Mouse (Mus musculus) left cerebral cortex, adult 18-20 months (tissue): Measurements from ENCODE around the gene Lrp6. TPM values are rescaled to one million over a fixed set of nuclear protein-coding genes. Genes with fewer than 3 reads are reported as not detected.

Experiments
- DNase-seq, 2 experiments: peaks; one replicate each; pipeline ENCODE4 v3.0.0; 2021 to 2022; ENCODE audit warnings: low spot score in 2 of 2, mixed read lengths in 1 of 2
- total RNA-seq, 2 experiments: library from RNA; stranded (reverse); gene quantifications; 2 replicates each; pipeline ENCODE4 v1.2.3; 2021

Gene Lrp6
- total RNA-seq, 2 experiments from 2014 or later: 45.9 to 47.3 TPM

DNA sequence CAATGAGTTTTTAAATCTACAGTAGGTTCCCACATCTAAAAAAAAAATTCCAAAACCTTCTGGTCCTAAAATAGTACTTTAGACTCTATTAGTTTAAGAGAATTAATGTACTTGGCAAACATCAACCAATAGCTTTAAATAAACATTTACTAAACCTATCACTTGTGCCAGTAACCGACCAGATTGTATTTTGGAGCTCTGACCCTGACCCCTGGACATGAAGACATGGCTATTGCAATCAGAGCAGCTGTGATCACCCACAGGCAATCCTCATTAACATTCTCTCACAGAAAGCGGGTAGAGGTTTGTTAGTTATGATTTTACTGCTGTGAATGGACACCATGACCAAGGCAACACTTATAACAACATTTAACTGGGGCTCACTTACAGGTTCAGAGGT is 67.7 kb downstream of the Lrp6 start:
- DNase-seq: no peak

DNA sequence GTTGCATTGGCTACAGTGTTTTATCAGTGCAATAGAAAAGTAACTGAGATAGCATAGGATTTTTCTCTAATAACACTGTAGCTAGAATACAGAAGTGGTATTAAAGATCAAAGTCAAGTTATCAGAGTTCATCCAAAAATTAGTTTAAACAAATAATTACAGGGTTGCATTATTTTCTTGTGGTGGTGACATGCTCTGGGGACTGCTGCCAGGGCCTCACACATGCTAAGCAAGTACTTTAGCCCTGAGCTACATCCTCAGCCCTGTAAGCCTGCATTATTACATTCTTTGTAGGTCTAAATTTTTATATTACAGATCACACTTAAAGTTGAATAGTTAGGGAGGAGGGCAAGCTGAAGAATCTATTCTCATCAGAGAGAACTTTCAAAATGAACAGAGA is 68.2 kb downstream of the Lrp6 start:
- DNase-seq: no peak

DNA sequence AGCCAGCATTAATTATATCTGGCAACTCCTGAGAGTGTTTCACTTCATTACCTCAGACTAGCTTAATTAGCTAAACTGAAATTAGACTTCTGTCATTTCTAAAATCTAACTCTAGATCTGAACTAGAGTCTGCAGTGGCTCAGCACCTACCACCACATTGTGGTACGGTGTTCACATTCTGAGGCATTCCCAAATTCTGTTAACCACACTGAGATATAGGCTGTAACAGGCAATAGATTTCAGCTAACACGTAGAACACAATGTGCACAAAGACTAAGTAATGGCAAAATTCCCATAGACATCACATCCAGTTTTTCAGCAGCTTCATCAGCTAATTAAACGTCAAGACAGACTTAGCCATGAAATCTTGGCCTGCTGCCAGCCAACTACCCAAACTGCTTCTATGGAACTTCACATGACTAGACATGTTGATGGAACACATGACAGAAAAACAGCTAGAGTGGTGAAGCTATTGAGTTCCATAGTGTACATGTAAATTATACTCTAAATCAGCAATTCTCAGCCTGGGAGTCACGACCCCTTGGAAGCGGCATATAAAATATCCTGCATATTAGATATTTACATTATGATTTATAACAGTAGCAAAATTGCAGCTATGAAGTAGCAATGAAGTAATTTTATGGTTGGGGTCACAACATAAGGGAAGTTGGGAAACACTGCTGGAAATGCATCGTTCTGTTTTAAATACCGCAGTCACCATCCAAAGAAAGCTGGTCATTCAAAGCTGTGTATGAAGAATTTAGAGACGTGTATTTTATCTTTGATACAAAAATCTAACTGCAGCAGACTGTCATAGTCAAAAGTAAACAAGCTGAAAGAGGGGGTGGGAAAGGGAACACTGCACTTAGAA is 71.7 kb downstream of the Lrp6 start:
- DNase-seq: no peak

DNA sequence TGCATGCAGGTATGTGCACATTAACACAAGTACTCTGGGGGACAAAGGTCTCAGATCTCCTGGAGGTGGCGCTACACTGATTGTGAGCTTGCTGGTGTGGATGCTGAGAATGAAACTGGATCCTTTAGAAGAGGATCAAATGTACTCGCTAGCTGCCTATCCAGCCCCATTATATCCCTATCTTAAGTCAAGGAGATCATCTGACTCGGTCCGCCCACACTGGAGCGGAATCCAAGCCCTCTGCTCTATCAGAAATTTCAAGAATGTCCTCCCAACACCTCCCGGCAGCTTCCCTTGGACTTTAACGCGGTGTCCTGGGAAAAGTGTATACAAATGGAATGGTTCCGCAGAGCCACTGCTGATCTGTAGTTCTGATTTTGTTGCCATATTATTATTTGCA is 77.1 kb downstream of the Lrp6 start:
- DNase-seq: no peak

DNA sequence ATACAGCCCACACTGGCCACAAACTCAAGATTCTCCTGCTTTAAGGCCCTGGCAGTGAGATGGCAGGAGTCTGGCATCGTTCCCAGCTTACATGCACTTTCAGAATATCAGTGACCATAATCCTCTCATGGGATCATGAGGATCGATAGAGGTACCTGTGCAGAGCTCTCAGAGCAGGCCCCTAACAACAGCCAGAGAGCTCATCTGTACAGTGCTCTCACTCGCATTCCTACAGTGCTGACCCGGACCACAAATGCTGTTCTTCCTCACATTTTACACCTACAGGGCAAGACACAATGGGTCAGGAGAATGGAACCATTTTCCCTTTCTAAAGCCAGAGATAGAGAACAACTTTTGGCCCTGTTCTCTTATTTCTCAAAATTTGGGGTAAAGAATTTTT is 77.6 kb downstream of the Lrp6 start:
- no peak for DNase-seq

DNA sequence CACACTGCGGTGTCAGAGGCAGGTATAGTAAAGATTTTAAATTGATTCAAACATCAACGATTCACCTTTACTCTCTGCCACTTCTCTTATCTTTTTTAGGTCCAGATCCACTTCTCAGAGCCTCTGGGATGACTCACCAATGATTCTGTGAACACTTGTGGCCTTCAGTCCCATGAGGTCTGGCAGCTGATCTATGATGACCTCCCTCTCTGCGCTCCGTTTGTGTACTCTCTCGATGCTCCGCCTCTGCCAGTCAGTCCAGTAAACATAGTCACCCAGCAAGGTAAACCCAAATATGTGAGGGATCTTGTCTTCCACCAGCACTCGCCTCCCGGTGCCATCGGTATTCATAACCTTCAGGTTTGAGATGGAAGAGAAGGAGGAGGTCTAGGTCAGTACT is 80.4 kb downstream of the Lrp6 start:
- DNase-seq: no peak

DNA sequence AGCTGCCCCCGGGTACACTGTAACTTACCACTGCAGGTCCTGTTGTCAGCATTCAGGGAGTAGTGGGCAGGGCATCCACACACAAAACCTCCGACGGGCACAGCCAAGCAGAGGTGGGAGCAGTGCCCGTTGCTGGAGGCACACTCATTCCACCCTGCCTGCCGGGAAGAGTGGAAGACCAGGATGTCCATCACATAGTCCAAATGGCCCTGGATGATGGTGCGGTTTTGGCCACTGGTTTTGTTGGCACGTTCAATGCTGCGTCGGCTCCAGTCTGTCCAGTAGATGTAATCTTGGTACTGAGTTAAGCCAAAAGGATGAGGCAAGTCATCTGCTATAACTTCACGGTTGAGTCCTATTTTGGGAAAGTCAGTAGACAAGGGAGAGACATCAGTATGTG is 87.3 kb downstream of the Lrp6 start:
- DNase-seq: no peak

DNA sequence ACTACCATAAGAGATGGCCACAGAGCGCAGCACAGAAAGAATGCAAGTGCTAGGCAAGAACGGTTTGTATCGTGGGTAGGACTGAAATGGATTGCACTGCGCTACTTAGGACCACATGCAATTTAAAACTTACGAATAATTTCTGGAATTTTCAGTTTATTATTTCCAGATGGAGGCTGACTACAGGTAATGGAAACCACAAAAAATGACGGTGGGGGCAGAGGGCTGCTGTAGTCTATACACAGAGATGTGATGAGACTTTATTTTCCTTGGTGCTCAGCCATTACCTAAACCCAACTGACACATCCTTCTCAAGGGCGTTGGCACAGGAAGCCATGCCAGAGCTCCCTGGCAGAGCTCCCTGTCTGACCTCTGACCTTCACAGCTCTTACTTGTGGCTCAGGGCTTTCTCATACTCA is 93.6 kb downstream of the Lrp6 start:
- DNase-seq: no peak

DNA sequence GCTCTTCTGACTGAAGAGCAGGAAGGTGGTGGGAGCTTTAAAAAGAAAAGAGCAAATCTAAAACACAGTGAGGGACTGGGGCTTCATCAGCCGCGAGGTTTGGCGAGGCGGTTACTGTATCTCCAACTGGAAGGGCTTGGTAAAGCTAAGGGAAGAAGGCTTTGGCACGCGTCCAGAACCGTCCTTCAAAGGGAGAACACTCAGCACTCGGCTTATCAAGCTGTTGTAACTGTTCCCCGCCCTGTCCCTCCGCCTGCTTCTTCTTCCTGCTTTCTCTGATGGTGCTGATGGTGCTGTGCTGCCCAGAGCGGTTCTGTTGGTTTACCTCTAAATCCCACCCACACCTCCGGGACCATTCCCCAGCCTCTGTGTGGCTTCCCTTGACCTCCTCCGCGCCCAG is 95.9 kb downstream of the Lrp6 start:
- peak; percentile 41 to 45 for DNase-seq

DNA sequence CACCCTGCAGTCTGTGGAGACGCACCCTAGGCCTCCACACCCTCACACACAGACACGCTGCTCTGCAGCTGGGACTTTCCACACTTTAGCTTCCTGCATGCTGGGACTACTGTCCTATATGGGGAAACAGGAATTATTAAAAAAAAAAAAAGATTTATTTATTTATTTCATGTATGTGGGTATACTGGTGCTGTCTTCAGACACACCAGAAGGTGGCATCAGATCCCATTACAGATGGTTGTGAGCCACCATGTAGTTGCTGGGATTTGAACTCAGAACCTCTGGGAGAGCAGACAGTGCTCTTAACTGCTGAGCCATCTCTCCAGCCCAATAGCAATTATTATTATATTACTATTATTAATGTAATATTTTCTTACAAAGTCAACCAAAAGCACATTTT is 97.5 kb downstream of the Lrp6 start:
- DNase-seq: no peak

DNA sequence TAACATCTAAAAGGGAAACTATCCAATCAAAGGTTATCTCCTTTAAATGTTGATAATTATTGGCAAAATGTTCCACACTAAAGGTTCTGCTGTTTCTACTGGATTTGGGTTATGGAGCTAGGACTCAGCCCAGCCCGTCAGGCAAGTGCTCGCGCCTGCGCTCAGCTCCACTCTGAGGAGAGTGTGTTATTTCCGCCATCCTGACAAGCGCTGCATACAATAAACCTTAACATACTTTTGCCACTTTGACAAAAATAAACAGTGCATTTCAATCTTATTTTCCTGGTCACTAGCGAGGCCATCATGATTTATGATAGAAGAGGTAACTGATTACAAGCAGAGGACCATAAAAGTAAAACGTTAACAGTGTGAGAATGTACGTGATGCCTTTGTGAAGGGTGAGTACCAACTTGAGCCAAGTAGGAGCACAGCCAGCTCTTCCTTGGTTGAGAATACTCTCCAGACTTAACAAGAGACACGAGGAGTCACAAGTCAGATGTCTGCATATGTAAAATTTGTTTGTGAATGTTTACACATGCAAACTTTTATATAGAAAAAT is 100.0 kb downstream of the Lrp6 start:
- no peak for DNase-seq

DNA sequence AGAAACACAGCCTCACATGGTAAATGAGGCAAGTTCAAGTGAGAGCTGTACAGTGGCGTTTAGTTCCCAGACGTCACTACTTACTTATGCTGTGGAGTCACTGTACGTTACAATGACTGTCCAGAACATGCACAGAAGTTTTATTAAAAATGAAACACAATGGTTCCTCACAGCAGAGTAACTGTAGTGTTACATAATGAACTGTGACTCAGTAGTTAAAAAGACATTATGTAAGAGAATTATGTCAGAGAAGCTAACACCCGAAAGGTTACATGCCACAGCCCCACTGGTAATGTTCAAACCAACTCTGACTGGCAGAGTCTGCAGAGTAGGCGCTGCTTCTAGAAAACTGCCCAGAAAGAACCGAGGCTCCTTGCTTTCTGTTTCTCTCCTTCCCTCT is 105.6 kb downstream of the Lrp6 start:
- DNase-seq: no peak

DNA sequence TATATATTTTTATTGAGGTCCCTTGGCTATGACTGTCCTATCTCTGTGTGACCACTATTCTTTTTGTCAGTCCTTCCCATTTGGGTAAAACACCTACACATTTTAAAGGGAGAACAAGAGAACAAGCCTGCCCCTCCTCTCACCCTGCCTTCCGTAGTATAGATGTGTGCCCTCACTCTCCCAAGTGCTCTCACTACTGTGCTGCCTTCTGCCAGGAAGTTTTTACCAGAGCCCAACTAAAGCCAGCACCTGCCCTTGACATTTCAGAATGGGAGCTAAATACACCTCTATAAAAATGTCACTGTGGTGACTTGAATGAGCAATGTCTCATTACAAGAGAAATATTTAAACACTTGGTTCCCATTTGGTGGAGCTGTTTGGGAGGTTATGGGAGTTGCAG is 108.4 kb downstream of the Lrp6 start:
- DNase-seq: no peak

DNA sequence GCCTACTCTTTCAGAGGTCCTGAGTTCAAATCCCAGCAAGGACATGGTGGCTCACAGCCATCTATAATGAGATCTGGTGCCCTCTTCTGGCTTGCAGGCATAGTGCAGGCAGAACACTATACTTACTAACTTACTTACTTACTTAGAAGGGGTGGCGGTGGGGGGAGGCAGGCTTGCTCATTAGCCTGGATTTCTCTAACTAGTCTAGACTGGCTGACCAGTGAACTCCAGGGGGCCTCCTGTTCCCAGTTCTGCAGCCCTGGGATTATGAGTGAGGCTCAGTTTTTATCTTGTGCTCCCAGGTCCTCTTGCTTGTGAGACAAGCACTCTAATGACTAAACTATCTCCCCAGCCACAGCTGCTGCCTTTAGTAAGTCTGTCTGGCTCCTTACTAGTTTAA is 112.7 kb downstream of the Lrp6 start:
- DNase-seq: no peak

DNA sequence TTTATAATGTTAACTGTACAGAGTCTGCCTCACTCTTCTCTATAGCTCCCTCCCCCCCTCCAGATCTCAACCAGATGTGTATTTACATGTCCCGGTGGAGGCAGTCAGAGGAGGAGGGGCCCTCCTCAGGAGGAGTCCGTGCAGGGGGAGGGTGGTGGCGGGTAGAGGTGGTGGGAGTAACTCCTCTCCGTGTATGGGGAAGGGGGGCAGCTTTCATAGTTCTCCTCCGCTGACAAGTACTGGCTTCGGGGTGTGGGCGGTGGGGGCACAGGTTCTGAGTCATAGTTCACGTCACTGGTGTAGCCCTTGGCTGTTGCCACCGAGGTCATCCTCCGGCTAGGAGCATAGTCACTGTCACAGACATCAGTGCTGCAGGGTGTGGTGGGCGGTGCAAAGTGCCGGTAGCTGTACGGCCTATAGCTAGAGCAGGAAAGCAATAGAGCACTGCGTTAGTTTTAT is 116.1 kb downstream of the Lrp6 start:
- DNase-seq: peak; percentile 22 to 50

DNA sequence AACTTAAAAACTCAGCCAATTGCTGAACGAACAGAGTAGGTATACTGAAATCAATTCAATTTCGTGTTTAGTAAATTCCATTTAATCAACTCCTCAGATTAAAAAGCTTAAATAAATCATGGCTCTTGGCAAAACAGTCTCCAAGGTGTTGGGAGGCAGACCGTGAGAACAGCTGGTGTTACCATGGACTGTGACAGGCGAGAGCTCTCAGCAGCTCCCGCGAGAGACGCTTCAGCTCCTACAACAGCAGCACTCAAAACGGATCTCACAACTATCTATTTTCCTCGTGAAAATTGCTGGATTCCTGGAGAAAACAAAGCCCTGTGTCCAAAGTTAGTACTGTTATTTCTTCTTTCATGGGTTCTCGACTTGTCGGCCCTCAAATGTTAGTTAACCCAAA is 116.8 kb downstream of the Lrp6 start:
- peak; percentile 21 to 31 for DNase-seq

DNA sequence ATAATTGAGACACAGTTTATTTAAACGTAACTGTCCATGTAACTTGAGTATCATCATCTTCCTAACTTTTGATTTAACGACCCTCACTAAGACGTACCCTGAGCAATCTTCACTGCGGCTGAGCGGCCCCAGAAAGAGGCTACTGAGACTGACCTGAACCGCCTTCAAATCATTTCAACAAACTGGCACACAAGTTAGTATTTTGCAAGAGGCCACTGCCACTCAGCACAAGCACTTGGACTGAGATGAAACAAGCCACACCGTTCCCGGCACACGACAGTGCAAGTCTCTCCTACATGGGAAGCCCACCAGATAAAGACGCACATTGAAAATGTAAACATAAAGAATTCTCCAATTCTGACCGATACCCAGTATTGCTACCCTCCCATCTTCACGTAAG is 118.3 kb downstream of the Lrp6 start:
- DNase-seq: no peak

DNA sequence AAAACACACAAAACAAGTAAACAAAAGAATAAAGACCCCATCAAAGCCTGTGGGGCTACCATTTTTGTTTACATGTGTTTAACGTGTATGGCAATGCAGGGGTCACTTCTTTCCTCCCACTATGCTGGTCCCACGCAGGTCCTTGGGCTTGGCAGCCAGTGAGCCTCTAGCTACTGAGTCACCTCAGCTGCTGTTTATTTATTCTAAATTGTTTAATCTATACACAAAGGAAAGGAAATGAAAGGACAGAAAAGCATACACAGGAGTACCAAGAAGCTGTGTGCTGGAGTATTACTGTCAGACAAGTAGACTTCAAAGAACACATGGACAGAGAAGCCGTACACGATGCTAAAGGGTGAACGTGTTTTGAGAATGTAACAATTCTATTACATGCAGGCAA is 122.8 kb downstream of the Lrp6 start:
- DNase-seq: no peak

DNA sequence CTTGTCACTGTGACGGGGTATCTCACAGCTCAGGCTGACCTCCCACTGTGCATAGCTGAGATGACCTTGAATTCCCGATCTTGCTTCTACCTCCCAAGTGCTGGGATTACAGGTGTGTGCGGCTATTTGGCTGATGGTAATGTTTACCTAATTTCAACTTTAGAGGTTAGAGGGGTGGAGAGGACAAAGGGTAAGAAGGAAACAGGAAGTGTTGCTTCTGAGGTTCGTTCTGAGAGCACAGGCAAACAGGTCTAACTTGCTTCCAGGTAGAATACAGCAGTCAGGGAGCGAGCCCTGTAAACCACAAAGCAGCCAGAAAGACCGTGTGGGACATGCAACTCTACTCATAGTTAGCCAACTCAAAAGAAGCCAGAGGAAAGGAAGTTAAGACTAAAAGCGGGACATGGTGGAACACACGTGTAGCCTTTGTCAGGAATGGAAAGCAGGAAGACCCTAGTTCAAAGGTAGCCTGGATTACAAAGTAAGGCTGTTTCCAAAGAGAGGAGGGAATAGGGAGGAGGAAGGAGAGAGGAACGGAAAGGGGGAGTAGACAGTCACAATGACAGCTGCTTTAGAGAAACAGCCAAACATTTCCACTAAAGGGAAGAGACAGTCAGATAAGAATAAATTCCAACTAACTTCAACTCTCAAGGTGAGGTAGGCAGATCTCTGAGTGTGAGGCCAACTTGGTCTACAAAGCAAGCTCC is 123.4 kb downstream of the Lrp6 start:
- DNase-seq: no peak

DNA sequence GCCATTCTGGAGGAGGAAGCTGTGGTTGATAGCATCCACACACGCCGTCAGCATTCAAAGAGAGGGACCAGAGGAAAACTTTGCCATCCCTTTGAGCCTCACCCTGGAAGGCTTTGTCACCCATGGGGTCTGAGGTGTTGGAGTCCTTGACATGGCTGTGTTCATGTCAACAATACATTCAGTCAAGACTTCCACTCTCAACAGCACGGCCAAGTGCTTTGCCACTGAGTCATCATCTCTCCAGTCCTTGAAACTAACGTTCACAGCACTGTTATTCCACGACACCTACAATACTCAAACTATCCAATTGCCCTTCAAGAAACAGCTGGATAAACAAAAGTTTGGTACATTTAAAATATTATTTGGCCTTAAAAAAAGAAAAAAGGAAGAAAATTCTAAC is 124.5 kb downstream of the Lrp6 start:
- DNase-seq: no peak

DNA sequence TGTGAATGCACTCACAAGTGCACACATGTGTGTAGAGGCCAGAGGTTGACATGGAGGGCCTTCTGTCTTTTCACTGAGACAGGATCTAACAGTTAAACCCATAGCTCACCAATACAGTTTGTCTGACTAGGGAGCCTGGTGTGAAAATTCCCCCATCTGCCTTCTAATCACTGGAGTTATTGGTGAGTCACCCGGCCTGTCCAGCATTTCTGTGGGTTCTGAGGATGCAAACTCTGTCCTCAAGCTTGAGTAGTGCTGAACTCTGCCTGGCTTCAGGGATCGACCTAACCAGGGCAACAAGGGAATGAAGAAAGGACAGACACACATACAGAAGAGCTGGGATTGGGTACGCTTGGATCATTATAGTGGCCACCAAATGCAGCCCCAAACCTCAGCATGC is 125.0 kb downstream of the Lrp6 start:
- DNase-seq: no peak

DNA sequence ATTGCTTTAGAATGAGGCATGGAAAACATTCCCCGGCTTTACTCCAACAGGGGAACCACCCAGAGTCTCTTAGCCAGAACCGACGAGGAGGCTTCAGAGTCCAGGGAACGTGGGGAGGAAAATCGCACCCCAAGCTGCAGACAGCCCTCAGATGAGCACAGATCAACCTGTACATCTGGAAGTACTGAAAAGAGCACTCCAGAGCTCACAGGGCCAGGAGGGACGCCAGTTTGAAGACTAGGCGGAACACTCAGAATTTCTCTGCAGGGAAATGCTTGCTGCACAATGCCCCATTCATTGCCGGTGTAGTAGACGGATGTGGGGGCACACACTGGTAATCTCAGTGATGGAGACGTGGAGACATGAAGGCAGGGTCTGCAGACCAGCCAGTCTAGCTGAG is 126.7 kb downstream of the Lrp6 start:
- no peak for DNase-seq
